Mouse (Mus musculus): Measurements from ENCODE around the gene Ms4a4d. TPM values are rescaled to one million over a fixed set of nuclear protein-coding genes. Genes with fewer than 3 reads are reported as not detected.

Gene Ms4a4d
- 41.4 TPM for polyA plus RNA-seq (2014; fragmentation: Illumina TruSeq; extraction: RNeasy Lipid Tissue Mini Kit (QIAGEN cat#74804); ENCODE audit: low replicate concordance)

GRCm38 (mm10) chr19:11536593-11536992 lies at the start of gene Ms4a4d:
Gene Ms4a4d, plus strand, starts transcription at chr19:11536801.

GRCm38 (mm10) chr19:11516246-11516645 lies 20.4 kb upstream of the Ms4a4d start, which contains the start of gene Ms4a6b:
Gene Ms4a6b, plus strand, starts transcription at chr19:11516512.

DNA sequence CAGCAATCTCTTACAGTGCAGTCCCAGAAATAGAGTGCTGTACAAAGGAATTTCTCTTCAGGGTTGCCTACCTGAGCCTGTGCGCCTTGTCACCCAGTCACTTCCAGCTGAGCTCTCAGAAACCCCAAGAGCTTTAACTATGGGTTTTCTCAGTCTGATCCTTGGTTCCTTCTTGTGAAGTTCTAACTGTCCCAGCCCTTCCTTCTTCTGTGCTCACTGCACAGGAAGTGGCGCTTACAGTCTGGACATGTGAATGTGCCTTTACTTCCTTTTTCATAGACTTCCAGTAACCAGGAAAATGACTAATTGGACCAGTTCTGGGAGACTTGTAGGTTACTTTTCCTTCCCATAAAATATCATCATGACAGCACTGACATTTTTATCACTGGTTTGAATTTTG lies 68.0 kb downstream of the Ms4a4d start, which contains the start of gene Ms4a6d:
Ms4a6d (minus strand) TSS at position 247 of the 400 bp plus-strand sequence.

Other genes starting within 250 kb of the Ms4a4d start
- gene Ms4a14, start 222.3 kb upstream of the Ms4a4d start, polyA plus RNA-seq (2014; fragmentation: Illumina TruSeq; extraction: RNeasy Lipid Tissue Mini Kit (QIAGEN cat#74804); ENCODE audit: low replicate concordance): 5.7 TPM
- 28.0 TPM for gene Ms4a7, start 200.7 kb upstream of the Ms4a4d start, polyA plus RNA-seq (2014; fragmentation: Illumina TruSeq; extraction: RNeasy Lipid Tissue Mini Kit (QIAGEN cat#74804); ENCODE audit: low replicate concordance)
- gene Ms4a4a, start 161.3 kb upstream of the Ms4a4d start, polyA plus RNA-seq (2014; fragmentation: Illumina TruSeq; extraction: RNeasy Lipid Tissue Mini Kit (QIAGEN cat#74804); ENCODE audit: low replicate concordance): 18.4 TPM
- gene Ms4a4c, start 132.0 kb upstream of the Ms4a4d start, polyA plus RNA-seq (2014; fragmentation: Illumina TruSeq; extraction: RNeasy Lipid Tissue Mini Kit (QIAGEN cat#74804); ENCODE audit: low replicate concordance): 5.5 TPM
- gene Ms4a4b, start 93.2 kb upstream of the Ms4a4d start, polyA plus RNA-seq (2014; fragmentation: Illumina TruSeq; extraction: RNeasy Lipid Tissue Mini Kit (QIAGEN cat#74804); ENCODE audit: low replicate concordance): 8.9 TPM
- 45.5 TPM for gene Ms4a6c, start 67.4 kb upstream of the Ms4a4d start, polyA plus RNA-seq (2014; fragmentation: Illumina TruSeq; extraction: RNeasy Lipid Tissue Mini Kit (QIAGEN cat#74804); ENCODE audit: low replicate concordance)
- gene Gm8369, start 50.9 kb upstream of the Ms4a4d start, polyA plus RNA-seq (2014; fragmentation: Illumina TruSeq; extraction: RNeasy Lipid Tissue Mini Kit (QIAGEN cat#74804); ENCODE audit: low replicate concordance): 4.4 TPM
- 24.6 TPM for gene Ms4a6b, start 20.3 kb upstream of the Ms4a4d start, polyA plus RNA-seq (2014; fragmentation: Illumina TruSeq; extraction: RNeasy Lipid Tissue Mini Kit (QIAGEN cat#74804); ENCODE audit: low replicate concordance)
- gene Ms4a6d, start 68.0 kb downstream of the Ms4a4d start, polyA plus RNA-seq (2014; fragmentation: Illumina TruSeq; extraction: RNeasy Lipid Tissue Mini Kit (QIAGEN cat#74804); ENCODE audit: low replicate concordance): 12.8 TPM
- gene Ms4a2, start 86.9 kb downstream of the Ms4a4d start, polyA plus RNA-seq (2014; fragmentation: Illumina TruSeq; extraction: RNeasy Lipid Tissue Mini Kit (QIAGEN cat#74804); ENCODE audit: low replicate concordance): not detected
- gene Ms4a3, start 104.0 kb downstream of the Ms4a4d start, polyA plus RNA-seq (2014; fragmentation: Illumina TruSeq; extraction: RNeasy Lipid Tissue Mini Kit (QIAGEN cat#74804); ENCODE audit: low replicate concordance): not detected
- not detected for gene Oosp2, start 123.8 kb downstream of the Ms4a4d start, polyA plus RNA-seq (2014; fragmentation: Illumina TruSeq; extraction: RNeasy Lipid Tissue Mini Kit (QIAGEN cat#74804); ENCODE audit: low replicate concordance)
- gene Oosp1, start 154.3 kb downstream of the Ms4a4d start, polyA plus RNA-seq (2014; fragmentation: Illumina TruSeq; extraction: RNeasy Lipid Tissue Mini Kit (QIAGEN cat#74804); ENCODE audit: low replicate concordance): 0.63 TPM
- gene Oosp3, start 160.3 kb downstream of the Ms4a4d start, polyA plus RNA-seq (2014; fragmentation: Illumina TruSeq; extraction: RNeasy Lipid Tissue Mini Kit (QIAGEN cat#74804); ENCODE audit: low replicate concordance): not detected
- 0.45 TPM for gene Gif, start 210.8 kb downstream of the Ms4a4d start, polyA plus RNA-seq (2014; fragmentation: Illumina TruSeq; extraction: RNeasy Lipid Tissue Mini Kit (QIAGEN cat#74804); ENCODE audit: low replicate concordance)
- gene Mrpl16, start 233.6 kb downstream of the Ms4a4d start, polyA plus RNA-seq (2014; fragmentation: Illumina TruSeq; extraction: RNeasy Lipid Tissue Mini Kit (QIAGEN cat#74804); ENCODE audit: low replicate concordance): 25.3 TPM